Mouse (Mus musculus) left cerebral cortex, postnatal 25 days (tissue): Measurements from ENCODE around the gene Hist1h4f. TPM values are rescaled to one million over a fixed set of nuclear protein-coding genes. Genes with fewer than 3 reads are reported as not detected.
"Not testable (repeated sequence)": the region's sequence is repeated elsewhere in the genome, so short reads cannot be mapped to it uniquely, and the experiment has no call there.

Source experiments
- DNase-seq, 2 experiments: peaks; one replicate each; pipeline ENCODE4 v3.0.0; 2022; ENCODE audit warnings: low spot score in 2 of 2, mixed read lengths in 1 of 2
- intact Hi-C: fragments of 180-260 bp; cut with DNase I; formaldehyde crosslinking; loops from one replicate; pipeline ENCODE4 v1.15.1; 2025
- total RNA-seq, 2 experiments: library from RNA; stranded (reverse); gene quantifications; 2 replicates each; pipeline ENCODE4 v1.2.3; 2021

Gene Hist1h4f
- total RNA-seq, 2 experiments from 2014 or later: 160 to 188 TPM

DNA sequence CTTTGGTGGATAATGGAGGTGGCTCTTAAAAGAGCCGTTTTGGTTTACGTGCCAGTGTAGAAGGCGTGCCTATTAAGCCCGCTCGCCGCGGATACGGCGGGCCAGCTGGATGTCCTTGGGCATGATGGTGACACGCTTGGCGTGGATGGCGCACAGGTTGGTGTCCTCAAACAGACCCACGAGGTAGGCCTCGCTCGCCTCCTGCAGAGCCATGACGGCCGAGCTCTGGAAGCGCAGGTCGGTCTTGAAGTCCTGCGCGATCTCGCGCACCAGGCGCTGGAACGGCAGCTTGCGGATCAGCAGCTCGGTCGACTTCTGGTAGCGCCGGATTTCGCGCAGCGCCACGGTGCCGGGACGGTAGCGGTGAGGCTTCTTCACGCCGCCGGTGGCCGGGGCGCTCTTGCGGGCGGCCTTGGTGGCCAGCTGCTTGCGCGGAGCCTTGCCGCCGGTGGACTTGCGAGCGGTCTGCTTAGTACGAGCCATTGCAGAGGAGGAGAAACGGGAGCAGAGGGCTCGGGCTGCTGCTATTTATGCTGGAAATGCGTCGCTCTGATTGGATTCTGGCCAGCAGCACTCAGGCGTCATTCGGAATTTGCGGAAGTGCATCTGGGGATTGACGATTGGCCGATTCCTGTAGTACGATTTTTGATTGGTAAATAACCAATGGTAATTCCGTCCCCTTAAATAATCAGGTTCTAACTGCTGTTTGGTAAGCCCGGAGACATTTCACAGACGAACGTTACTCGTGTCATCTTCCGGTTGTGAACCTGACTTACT, 10.6 kb upstream of the Hist1h4f start, which contains the start of gene Hist1h3e:
Hist1h3e (minus strand) TSS at position 487 of the 777 bp plus-strand sequence.
- peak; percentile 95 to 98 for DNase-seq
- intact Hi-C loops: not testable (repeated sequence)

DNA sequence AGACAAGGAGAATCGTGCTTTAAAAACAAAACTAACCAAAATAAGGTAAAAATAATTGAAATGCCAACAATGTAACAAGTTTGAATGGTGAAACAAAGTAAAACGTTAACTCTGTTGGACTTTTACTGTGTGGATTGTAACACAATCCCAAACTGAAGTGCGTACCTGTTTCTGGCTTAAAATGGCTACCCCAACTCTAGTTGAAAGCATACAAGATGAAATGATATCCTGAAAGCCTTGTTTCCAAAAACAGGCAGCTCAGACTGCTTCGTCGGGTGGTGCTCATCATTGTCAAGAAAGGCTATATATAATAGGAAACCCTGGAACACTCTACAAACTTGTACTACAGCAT, 10.1 kb upstream of the Hist1h4f start:
- intact Hi-C loops, DNase-seq: not testable (repeated sequence)

DNA sequence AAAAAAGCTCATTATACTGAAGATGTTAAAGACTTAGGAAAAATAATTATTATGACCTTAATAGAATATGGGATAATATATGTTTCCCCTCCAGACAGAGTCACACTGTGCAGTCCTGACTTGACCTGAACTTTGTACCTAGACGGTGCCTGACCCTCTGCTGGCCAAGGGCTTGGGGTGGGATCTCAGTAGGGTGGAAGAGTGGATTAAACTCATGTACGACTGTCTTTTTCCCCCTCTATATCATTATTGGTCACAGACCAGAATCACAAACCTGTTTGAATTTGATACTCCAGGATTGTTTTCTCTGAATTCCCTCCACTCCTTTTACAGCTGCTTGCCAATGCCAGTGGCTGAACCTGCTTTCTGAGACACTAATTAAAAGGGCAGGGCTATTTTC, 9.3 kb upstream of the Hist1h4f start:
- intact Hi-C loops, DNase-seq: not testable (repeated sequence)

DNA sequence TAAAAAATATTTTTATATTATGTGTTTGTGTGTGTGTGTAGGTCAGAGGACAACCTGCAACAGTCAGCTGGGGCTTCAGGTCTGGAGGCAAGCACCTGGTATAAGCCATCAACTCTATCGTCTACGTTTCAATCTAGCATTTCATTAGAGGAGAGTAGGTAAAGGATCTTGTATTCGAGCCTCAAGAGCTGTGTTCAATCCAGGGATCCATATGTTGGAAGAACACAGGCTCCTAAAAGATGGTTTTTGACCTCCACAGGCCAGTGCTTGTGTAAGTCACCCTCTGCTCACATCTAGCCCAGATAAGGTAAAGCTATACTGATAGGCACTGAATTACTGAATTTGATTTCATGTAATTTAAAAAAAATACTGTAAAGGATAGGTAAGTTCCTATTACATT, 5.5 kb upstream of the Hist1h4f start:
- no peak for DNase-seq
- intact Hi-C loops: no loop called here

DNA sequence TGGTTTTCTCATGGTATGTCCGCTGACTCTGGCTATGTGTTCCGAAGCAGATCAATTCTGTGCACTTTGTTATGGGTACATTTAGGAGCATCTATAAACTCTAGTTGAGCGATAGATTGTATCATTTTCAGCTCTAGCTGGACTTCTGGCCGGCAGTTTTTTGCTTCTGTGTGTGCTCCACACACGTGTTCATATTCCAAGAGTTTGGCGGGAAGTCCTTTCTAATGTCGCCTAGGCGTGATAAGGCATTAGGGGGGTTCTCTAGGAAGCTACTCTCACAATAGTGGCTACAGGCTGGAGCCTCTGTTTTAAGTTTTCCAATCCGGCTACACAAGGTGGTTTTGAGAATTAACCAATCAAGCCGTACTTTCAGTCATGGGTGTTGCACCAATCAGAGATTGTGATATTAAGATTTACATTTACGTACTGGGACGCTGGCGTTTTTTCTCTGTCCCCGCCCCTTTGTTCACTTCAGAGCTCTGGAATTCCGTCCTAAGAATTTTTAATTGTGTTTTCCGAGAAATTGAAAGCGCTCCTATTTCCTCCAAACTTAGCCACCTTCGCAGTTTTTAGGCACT, 4.5 kb upstream of the Hist1h4f start:
- peak; percentile 80 to 95 for DNase-seq
- intact Hi-C loops: no loop called here

DNA sequence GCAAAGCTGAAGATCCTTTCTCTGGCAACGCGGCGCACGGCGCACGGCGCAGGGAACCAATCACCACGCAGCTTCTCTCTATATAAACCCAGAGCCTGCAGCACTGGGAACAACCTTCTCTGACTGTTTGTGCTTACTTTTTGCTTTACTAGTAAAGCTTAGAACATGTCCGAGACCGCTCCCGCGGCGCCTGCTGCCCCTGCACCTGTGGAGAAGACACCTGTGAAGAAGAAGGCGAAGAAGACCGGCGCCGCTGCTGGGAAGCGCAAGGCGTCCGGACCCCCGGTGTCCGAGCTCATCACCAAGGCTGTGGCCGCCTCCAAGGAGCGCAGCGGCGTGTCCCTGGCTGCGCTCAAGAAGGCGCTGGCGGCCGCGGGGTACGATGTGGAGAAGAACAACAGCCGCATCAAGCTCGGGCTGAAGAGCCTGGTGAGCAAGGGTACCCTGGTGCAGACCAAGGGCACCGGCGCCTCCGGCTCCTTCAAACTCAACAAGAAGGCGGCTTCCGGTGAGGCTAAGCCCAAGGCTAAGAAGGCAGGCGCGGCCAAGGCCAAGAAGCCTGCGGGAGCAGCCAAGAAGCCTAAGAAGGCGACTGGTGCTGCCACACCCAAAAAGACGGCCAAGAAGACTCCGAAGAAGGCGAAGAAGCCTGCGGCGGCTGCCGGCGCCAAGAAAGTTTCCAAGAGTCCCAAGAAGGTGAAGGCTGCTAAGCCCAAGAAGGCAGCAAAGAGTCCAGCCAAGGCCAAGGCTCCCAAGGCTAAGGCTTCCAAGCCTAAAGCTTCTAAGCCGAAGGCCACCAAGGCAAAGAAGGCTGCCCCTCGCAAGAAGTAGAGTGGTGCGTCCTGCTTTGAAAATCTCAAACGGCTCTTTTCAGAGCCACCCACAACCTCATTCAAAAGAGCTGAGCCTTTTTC, 3.7 kb upstream of the Hist1h4f start:
- intact Hi-C loops: no loop called here
- DNase-seq: peak; percentile 82 to 90

DNA sequence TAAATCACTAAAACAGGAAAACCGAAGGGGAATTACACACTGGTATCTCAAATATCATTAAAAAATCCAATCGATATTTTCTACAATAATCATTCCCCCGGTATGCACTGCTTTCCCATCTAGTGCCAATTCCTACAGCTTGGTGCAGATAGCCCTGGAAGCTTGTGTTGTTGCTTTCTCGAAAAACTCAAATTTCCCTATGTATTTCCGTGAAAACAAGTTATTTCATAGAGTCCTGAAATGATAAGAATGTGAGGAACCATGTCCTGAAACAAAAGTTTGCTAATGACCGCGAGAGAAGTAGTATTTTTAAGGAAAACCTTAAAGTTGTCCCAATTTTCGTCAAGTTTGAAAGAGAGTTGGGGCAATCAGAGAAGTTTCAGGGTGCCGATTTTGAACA, 2.9 kb upstream of the Hist1h4f start:
- intact Hi-C loops: no loop called here
- DNase-seq: no peak

DNA sequence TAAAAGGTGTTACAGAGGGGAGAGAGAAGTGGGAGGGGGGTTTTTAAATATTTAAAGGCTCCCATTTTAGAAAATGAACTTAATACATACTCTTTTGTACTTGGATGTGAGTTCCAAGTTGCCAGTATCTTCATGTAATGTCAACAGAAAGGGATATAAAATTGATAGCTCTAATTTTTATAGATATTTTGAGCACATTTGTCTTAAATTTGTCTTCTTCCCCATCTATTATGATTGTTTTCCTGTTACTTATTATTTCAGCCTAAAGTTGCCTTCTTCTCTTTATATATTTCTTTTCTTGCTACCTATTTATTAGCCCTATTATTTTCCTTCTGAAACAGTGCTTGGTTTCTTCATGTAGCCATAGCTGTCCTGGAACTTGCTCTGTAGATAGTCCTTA, 1.5 kb upstream of the Hist1h4f start, which contains the start of gene Hist1h1d:
Hist1h1d (plus strand) TSS at position 301 of the 400 bp plus-strand sequence.
- intact Hi-C loops: no loop called here
- no peak for DNase-seq

DNA sequence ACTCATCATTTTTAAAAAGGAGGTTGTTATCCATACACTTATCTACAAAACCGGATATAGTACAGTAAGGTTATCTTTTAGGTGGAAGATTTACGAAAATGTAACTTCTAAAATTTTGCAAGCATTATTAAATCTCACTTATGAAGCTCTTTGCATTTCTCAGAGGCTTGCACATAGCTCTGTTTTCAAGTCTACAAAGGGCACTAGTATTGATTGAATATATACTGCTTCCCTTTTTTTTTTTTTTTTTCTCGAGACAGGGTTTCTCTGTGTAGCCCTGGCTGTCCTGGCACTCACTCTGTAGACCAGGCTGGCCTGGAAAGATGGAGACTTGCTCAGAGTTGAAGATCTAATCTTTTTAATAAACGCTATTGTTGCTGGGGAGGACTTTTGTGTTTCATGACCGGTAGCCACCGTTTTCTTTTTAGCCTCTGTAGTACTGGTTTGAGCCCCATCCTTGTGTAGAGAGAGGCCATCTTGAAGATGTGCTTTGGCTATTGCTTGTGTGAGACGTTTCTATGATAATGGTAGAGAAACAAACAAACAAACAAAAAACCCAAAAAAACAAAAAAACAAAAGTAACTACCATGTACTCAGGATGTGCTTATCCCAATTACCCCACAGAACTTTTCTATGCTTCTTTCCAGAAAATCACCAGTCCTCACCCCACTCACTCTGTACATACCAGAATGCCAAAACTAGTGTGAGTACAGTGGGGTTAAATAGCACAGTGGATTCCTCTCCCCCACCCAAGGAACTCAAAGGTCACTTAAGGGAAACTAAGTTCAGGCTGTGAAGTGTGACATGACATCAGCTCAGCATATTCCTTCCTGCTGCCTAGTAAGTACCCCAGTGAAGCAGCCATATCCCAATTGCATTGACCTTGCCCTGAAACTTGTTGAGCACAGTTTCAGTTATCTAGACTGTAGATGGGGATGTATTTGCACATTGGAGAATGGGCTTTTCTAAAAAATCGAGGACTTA, 775 bp upstream of the Hist1h4f start:
- DNase-seq: no peak
- intact Hi-C loops: no loop called here

DNA sequence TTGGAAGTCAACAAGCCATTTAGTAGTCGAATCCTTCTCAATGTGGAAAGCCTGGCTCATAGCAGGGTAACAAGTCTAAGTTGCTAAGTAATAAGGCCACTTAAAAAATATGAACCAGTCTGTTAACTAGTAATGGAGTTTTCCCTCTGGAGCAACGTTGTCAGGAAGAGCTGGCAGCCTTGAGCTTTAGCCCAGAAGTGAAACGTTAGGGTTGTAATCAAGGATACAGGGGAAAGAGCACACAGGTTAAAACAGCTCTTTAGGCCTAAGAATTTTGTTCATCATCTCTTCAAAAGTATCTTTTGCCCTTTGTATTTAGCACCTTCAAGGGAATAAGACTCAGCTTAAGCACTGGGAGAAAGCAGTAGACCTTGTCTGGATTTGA, 695 bp downstream of the Hist1h4f start:
- DNase-seq: no peak
- intact Hi-C loops: no loop called here

DNA sequence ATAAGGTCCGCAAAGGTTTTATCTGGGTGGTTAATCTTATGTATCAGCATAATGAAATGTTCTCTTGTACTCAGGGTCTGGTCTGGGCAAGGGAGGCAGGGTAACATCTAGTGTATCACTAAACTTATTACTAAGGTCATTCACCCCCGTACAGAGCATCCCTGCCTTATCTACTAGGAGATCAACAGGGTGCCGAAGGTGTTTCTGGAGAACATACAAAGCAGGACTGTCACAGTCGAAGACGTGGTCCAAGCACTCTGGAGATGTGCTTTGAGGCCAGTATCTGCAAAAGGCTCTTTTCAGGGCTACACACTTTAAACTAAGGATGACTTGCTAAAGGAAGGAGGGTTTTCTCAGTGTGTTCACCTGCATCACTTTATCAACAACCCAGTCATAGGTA, 4.8 kb downstream of the Hist1h4f start:
- intact Hi-C loops: no loop called here
- no peak for DNase-seq

DNA sequence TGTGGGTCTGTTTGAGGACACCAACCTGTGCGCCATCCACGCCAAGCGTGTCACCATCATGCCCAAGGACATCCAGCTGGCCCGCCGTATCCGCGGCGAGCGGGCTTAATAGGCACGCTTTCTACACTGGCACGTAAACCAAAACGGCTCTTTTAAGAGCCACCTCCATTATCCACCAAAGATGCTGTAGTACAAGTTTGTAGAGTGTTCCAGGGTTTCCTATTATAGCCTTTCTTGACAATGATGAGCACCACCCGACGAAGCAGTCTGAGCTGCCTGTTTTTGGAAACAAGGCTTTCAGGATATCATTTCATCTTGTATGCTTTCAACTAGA, 6.7 kb downstream of the Hist1h4f start:
- DNase-seq: peak in 1 of 2 experiments; percentile 30

DNA sequence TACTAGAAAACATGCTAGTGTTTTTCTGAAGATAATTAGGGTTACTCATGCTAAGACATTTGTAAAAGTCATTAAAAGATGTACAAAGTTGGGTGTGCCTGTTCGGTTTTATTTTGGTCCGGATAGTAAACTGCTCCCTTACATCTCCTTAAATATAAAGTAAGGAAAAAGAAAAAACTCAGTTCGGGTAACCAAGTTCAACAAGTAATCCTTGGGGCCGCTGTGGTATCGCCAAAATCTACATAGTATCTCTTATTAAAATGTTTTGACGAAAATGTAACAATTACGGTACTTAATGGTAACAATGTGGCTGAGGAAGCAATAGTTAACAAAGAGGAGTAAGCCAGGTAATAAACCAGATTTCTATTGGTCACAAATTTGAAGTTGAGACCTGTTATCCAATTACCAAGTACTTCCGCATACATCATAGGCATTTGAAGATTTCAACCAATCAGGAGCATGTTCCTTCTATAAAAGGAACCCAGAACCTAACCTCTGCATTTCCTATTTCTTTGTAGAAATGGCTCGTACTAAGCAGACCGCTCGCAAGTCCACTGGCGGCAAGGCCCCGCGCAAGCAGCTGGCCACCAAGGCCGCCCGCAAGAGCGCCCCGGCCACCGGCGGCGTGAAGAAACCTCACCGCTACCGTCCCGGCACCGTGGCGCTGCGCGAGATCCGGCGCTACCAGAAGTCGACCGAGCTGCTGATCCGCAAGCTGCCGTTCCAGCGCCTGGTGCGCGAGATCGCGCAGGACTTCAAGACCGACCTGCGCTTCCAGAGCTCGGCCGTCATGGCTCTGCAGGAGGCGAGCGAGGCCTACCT, 7.3 kb downstream of the Hist1h4f start, which contains the start of gene Hist1h3f:
Hist1h3f (plus strand) TSS at position 88 of the 822 bp plus-strand sequence.
- peak; percentile 86 to 95 for DNase-seq
- intact Hi-C loops: no loop called here

More for the DNA sequence above, 6.7 kb downstream of the Hist1h4f start:
- intact Hi-C loops: not testable (repeated sequence)

DNA sequence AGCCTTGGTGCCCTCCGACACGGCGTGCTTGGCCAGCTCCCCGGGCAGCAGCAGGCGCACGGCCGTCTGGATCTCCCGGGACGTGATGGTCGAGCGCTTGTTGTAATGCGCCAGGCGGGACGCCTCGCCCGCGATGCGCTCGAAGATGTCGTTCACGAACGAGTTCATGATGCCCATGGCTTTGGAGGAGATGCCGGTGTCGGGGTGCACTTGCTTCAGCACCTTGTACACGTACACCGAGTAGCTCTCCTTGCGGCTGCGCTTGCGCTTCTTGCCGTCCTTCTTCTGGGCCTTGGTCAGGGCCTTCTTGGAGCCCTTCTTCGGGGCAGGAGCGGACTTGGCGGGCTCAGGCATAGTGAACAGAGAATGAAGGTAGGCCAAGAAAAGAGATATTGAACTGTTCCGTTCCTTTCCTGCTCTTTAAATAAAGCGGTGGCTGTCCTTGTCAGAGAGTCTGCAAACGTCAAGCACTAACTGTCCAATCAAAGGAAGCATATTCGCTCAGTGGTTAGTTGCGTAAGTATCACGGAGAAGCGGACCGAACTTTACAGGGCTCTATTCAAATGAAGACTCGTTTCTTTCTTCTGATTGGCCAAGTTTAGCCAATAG, 8.3 kb downstream of the Hist1h4f start, which contains the start of gene Hist1h2bh:
Hist1h2bh (minus strand) TSS at position 394 of the 609 bp plus-strand sequence.
- DNase-seq: peak; percentile 80 to 97
- intact Hi-C loops: not testable (repeated sequence)

DNA sequence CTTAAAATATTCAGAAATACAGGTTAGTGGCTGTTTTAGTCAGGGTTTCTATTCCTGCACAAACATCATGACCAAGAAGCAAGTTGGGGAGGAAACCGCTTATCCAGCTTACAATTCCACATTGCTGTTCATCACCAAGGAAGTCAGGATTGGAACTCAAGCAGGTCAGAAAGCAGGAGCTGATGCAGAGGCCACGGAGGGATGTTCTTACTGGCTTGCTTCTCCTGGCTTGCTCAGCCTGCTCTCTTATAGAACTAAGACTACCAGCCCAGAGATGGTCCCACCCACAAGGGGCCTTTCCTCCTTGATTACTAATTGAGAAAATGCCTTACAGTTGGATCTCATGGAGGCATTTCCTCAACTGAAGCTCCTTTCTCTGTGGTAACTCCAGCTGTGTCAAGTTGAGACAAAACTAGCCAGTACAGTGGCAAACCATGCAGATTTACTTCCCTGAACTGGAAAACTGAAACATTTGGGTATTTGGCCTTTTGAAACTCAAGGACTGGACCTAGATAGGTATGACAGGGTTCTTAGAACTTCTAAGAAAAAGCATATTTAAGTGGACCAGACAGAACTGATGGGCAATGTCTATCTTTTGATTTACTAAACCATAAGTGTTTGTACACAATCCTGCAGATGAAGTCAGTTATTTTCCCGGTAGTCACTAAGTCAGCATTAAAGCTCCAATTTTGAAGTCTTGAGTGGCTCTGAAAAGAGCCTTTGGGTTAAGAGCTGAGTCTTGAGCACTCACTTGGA, 9.0 kb downstream of the Hist1h4f start:
- DNase-seq, intact Hi-C loops: not testable (repeated sequence)

DNA sequence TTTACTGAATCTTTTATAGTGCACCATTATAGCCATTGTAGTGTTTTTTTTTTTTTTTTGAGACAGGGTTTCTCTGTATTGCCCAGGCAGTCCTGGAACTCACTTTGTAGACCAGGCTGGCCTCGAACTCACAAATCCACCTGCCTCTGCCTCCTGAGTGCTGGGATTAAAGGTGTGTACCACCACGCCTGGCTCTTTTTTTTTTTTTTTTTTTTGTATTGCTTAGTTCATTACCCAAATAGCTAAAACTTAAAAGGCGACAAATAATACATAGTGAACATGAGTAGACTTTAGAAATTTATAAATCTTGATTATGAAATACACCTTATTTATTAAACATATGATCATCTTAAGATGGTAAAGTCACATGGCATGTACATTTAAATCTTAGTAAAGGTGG, 10.0 kb downstream of the Hist1h4f start:
- intact Hi-C loops: no loop called here
- DNase-seq: no peak

DNA sequence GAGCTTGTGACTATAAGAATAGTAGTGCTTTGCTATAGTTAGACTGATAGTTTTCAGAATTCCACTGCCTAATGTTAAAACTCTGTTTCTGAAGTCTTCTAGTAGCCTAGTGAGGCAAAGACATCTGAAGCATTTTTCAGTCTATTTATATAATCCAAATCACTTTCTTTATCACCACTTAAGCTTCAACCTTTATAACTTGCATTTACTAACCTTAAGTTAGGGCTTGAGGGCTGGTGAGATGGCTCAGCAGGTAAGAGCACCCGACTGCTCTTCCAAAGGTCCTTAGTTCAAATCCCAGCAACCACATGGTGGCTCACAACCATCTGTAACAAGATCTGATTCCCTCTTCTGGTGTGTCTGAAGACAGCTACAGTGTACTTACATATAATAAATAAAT, 11.6 kb downstream of the Hist1h4f start:
- DNase-seq: not testable (repeated sequence)

More for the DNA sequence above, 11.6 kb downstream of the Hist1h4f start:
- intact Hi-C loops: not testable (repeated sequence)
